Mouse (Mus musculus): ENCODE measurements around the gene Tspan3.

The Tspan3 gene

DNA sequence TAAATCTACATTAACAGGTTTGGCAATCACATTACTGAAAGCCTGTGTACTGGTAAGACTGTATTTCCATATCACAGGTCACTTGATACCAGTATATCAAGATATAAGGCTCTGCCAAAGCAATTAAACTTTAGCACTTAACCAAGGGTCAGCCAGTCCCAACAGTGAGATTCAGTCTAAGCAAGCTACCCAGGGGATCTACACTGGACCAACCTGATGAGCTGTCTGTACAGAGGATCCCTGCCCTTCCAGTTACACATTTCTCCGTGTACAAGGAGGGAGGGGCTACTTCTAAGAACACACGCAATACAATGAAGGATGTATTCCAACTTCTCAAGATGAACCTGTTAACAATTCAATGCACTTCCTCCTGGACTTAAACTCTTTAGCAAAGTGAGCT lies 7.2 kb downstream of the Tspan3 start:
- no peak for DNase-seq (ENCODE audit: low spot score)

DNA sequence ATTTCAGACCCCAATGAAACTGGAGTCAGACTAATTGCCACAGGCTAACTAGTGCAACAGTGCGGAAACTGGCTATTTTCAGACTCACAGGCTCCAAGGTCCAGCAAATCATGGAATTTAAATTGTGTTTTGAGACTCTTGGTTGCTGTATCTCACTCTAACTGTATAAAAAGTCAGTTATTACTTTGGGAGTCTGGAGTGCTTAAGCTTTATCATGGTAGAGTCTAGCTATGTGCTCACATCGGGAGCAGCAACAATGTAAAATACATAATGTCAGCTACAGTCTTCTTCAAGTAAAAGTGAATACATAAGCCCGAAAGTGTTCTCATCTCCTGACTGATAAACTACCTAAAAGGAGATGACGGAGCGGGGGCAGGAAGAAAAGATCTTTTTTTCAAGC lies 10.7 kb downstream of the Tspan3 start:
- DNase-seq (ENCODE audit: low spot score): no peak

DNA sequence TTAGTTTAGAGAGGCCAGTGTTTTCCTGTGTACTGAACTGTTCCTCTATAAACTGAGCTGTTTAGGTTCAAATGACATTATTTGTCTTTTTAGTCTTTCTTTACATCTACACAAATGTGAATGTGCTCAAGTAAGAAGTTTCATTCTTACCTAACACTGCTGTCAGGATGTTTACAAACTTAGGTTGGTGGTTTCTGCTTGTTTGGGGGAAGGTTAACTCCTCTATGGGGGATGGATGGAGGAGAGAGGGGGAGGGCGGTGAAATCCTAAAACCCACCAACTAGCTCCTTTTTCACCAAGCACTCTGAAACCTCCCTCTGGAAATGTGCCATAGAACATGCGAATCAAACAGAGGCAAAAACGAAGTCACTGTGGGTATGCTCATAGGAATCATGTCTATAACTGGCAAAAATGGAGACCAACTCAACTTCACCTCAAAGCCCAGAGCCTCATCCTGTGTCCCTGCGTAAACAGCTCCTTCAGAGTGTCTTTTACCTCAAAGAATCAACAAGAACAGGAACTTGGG lies 12.7 kb downstream of the Tspan3 start:
- DNase-seq (ENCODE audit: low spot score): no peak

DNA sequence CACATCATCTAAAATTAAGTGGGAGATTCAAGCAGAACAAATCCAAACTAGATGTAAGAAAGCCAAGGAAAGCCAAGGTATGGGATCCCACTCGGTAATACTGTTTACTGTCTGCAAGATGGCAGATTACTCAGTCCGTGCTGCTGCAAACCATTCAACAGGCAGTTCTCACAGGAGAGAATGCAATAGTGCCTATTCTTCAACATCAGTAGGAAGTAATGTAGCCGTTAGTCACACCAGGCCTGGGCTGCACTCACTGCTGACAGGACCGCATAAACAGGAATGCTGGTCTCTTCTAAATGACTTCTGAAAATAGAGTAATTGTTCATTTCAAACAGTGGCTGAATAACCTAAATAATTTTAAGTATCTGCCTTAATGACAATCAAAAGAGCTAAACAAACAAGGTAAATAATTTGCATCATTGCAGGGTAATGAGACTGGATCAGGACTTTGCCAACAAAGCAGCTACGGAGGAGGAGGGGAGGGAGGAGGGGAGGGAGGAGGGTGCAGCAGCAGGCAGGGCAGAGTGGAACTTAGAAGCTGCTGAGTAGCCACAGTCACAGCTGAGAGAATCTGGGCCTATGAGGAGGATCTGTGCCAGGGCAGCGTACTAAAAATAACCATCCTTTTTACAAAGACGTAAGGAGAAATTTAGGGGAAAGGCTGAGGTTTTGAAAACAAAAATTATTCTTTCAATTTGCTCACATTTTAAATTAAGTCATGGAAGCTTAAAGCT lies 13.4 kb downstream of the Tspan3 start:
- DNase-seq (ENCODE audit: low spot score): peak; percentile 93

DNA sequence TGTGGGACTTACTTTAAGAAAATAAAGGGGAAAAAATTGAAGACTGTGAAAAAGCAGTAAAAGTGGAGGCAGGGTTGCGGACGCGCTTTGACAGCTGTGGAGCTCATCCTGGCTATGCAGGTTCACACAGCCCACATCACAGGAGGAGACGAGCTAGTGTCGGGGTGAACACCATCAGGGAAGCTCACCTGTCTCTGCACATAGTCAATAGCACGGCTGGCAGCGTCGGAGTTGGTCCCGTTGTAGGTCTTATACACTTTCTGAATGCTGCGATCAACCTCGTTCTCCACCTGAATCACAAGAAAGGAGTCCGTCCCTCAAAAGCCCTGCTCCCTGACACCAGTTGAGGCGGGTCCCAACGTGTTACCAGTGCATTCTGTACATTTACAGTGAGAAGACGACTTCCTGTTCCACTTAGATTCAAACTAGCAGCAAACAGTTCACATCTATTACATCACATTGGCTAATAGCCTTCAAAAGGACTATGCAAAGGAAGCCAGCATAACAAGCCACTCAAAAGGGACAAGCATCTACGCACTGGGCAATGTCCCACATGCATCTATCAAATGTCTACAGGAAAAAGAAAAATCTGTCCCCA lies 18.9 kb downstream of the Tspan3 start:
- DNase-seq (ENCODE audit: low spot score): no peak

DNA sequence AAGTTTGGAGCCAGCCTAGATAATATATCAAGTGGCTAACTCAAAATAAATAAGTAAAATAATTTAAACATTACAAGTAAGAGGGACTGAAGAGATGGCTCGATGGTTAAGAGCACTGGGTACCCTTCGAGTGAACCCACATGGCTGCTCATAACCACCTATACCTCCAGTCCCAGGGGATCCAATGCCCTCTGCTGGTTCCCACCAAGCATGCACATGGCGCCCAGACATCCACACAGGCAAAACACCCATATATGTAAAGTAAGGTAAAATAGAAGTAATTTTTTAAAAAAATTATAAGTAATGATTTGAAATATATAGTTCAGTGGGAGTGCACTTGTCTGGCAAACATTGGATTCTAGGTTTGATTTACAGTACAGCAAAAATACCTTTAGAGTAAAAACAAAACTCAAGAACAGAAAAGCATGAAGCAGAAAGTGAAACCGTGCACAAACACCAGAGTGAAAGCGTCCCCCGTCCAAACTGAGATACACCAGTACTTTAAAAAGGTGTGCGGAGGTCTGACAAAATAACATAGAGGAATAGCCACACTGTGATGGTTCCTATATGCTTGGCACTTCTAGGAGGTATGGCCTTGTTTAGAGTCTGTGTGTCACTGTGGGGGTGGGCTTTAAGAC lies 20.8 kb downstream of the Tspan3 start:
- no peak for DNase-seq (ENCODE audit: low spot score)

DNA sequence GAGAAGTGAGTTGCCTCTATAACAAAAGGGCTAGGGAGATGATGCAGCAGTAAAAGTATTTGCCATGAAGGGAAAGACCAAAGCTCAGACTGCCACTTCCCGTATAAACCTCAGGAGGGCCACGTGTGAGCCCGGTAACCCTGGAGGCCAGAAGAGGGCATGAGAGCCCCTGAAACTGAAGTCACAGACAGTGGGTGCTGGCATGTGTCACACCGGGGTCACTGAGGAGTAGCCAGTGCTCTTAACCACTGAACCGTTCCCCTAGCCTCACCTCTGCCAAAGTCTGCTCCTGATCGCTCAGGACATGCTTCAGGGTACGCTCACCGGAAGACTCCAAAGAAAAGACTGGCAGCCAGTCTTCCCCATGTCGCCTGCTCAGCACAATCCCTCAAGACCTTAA lies 23.5 kb downstream of the Tspan3 start:
- no peak for DNase-seq (ENCODE audit: low spot score)

DNA sequence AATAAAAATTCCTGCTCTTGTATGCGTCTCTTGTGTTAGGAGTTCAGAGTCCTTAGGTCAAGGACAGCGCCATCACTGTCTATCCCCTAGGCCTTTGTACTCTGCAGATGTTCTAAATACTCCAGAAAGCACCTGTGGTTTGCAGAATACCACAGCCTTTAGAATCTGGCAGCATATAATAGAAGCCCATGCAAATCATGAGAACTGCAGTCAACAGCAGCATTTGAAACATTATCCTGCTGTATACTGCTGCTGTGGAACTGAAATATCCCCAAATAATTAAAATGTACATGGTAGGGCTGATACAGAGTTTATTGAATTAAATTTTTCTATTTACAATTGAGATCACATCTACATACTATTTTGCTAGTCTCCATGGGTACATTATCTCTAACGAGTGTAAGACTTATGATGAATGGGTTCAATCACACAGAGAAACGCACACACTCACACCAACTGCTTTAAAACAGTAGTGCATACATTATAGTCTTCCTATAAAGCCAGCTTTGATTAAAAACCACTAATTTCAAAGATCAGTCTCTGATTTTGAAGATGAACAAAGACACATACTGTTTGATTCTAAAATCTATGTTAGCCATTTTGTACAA lies 29.6 kb downstream of the Tspan3 start:
- DNase-seq (ENCODE audit: low spot score): no peak

DNA sequence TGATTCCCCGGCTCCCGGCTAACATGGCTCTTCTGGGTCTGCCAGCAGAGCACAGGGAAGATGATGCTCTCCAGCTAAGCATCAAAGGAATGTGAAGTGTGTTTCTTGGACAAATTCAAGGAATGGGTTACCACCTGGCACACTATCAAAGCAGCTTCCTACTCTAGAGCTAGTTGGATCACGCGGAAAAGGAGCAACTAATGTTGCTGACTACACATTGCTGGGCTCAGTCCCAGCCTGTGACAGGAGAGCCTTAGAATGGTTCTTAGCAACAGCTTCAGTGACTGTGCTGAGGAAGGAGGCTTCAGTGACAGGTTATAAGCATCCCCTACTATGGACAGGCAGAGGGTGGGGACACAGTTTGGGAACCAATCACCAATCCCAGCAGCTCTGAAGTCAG lies 30.7 kb downstream of the Tspan3 start:
- no peak for DNase-seq (ENCODE audit: low spot score)

DNA sequence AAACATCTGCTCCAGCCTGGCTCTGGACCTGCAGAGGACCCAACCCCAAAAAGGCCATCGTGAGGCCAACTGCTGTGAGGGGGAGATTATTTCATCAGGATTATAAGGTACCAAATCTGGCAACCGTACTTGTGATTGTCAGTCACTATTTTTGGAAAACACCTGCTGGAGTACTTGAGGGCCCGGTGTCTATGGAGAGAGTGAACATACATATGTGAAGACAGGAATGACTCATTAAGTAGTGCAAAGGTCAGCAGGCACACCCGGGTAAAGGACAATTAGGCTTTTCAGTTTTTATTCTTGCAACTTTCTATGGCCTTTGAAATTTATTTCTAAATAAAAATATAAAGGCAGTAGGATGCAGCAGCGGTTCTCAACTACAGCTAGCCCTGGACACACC lies 31.3 kb downstream of the Tspan3 start:
- DNase-seq (ENCODE audit: low spot score): no peak

DNA sequence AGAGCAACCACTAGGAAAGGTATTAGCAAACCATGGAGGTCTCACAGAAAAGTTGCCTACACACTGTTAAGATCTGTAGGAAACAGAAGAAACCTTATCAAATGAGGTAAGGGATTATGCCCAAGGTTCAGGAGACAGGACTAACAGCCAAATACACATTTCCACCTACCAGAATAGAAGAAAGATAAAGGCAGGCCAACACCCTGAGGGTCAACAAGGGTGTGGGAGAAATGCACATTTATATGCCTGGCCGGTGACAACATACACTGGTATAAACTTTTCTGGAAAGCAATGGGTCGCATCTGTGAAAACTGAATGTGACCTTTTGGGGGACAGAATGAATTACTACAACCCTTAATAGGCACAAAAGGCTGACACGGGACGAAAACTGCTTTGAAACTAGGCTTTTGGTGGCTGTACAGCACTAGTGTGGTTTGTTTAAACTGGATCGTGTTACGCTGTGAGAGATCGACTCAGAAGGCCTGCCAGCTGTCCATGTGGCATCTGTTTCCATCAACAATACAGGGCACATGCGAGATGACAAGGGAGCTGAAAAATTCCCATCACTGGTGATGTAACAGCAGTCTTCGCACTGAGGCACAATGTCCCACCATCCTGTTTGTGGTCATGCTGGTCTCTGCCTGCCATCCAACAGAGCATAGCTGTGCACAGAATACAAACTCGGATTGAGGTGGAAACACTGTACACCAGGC lies 33.3 kb downstream of the Tspan3 start:
- peak; percentile 13 for DNase-seq (ENCODE audit: low spot score)

DNA sequence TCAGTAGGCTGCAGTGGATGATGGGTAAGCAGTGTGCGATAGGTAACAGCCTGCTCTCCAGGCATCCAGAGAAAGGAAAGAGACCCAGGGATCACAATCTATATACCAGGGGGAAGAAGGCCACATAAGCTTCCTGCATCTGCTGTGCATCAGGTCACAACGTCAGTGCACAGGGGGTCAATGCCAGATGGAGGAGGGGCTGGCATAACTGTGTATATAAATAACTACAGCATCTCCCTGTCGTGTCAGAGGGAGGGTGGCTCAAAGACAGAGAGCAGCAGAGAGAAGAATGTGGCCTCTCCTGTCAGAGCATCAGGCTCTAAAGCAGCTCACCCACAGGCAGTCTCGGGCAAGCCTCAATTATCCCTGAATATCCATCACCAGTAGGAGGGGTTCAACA lies 34.7 kb downstream of the Tspan3 start:
- no peak for DNase-seq (ENCODE audit: low spot score)

DNA sequence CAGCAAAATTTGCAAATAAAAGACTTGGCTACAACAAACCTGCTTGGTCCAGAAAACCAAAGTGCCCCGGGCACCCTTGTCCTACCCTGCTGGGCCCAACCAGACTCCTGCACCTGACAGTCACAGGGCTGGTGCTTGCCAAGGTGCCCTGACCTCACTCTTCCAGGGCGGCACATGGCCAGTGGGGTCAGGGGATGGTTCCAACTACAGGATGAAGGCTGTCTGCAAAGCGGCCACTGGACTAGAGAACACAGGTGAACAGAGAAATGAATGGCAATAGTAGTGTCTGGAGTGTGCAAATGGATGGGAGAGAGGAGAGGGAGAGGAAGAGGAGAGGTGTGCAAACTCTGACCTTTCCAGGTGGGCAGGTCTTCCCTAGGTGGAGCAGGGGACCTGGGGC lies 35.3 kb downstream of the Tspan3 start:
- no peak for DNase-seq (ENCODE audit: low spot score)

DNA sequence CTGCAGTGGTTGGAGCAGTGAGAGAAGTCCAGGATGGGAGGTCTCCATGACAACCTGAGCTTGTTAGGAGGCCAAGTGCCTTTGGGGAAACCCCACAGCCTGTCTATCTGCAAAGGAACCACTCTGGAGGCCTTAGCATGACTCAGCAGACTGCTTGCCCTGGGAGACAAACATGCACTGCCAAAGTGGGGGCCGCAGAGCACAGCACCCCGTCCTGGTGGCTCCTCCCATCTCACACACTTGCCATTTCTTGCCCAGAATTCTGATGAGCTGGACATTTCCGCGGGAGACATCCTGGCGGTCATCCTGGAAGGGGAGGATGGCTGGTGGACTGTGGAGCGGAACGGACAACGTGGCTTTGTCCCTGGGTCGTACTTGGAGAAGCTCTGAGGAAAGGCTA lies 36.9 kb downstream of the Tspan3 start:
- no peak for DNase-seq (ENCODE audit: low spot score)

DNA sequence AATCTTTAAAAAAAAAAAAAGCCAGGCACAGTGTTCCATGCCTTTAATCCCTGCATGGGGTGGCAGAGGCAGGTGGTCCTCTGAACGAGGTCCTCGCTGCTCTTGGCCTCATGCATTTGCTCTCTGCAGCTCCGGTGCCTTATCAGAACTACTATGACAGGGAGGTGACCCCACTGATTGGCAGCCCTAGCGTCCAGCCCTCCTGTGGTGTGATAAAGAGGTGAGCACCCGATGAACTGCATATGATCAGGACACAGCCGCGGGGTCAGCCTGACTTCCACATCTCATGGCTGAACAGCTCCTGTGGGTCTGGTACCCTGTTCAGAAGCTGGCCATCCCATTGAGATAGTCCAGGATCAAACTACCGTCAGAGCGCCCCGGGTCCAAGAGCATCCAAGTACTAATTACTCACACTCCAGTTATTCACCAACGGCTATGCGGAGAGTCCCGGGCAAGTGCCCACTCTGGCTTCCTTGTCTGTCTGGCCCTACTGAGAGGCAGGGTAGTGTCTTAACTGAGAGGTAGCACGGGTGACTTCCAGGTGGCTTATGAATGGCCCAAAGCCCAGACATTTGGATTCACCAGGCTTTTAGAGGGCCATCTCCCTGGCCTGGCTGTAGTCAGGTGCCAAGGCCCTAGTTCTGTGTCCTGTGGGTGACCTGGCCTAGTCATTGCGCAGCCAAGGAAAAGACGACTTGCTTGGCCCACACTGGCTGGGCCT lies 38.7 kb downstream of the Tspan3 start:
- DNase-seq (ENCODE audit: low spot score): no peak

DNA sequence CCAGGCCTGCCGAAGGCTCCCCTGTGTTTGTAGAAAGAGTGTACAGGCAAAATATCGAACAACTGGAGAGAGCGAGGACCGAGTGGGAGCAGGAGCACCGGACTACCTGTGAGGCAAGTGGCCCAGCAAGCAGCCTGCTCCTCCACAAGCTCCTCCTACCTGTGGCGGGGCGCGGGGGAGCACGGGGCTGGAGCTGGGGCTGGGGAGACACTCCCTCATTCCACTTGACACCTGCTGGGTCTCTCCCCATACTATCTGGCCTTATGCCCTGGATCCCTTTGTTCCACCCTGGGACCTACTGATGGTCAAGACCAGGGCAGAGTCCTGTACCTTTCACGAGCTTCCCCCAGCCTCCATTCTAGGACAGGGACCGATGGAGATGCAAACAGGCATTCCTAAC lies 40.7 kb downstream of the Tspan3 start:
- DNase-seq (ENCODE audit: low spot score): no peak

DNA sequence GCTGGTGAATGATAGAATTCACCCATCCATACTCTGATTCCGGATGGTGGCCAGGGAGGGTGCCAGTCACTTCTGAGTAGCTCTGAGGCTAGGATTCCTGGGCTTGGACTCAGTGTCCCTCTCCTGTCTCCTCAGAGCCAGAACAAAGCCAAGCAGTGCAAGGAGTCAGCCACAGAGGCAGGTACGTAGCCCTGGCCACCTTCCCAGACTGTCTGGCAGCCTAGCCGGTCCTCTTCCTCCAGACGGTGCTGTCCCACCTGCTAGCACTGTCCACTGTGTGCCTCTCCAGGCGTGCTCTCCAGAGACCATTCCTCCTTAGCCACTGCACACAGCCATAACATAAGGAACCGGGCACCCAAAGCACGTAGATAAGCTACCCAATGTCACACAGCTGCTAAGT lies 41.7 kb downstream of the Tspan3 start:
- DNase-seq (ENCODE audit: low spot score): no peak

DNA sequence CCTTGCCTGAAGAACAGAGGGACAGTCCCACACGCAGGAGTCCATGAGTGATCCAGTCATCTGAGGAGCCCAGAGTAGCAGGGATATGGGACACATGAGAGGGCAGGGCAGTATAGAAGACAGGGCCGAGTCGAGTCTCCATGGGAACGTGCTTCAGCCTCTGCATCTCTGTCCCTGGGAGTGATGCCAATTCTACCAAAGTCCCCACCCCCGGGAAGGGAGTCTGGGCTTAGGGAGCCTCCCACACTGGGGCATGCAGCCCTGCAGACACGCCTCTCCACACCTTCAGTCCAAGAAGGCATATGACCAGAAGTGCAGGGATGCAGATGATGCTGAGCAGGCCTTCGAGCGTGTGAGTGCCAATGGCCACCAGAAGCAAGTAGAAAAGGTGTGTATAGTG lies 42.3 kb downstream of the Tspan3 start:
- DNase-seq (ENCODE audit: low spot score): peak; percentile 13

DNA sequence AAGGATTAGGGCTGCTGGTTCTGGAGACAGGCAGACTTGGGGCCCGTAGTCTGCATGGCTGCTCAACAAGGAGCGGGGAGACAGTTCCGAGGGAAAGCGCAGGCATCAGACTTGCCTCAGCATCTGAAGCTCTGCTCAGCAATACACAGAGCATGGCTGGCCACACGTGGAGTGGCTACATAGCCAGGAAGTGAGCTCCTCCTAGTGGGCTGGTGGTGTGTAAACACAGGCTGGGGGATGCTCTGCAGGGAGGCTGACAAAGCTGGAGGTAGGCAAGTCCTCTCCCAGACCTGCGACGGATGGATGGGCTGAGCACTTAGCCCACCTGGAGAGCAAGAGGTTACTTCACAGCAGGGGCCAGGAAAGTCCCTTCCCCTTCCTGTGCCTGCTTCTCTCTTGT lies 44.2 kb downstream of the Tspan3 start:
- peak; percentile 16 for DNase-seq (ENCODE audit: low spot score)

DNA sequence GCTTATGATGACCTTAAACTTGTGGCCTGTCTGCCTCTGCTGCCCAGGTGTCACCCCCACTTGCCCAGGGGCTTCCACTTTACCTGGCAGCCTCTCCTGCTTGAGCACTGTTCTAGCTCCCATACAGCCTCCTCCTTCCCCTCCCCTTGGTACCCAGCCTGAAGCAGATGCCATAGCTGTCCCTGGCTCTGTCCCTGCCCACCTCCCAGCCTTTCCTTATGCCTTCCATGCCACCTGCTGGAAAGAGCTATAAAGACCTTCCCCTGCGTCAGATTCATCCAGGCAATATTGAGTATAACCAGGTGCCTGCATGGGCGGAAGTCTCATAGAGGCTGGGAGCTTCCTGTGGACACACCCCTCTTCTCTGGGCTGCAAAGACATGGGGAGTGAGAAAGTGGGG lies 45.6 kb downstream of the Tspan3 start:
- no peak for DNase-seq (ENCODE audit: low spot score)

DNA sequence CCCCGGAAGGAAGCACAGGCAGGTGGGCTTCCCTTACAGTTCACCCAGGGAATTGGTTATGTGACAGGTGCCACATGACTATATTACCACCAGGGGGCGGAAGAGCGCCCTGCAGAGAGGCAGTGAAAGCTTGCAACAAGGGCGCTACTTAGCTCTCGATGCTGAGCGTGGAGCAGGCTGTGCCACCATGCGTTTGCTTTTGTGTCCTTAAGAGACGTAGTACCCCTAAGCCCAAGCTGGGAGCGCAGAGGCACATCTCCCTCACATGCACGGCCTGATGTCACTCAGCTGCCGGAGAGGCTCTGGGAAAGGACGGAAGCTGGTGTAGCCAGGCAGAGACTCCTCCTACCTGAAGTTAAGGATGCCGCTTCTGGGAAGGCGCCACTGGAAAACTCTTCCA lies 46.7 kb downstream of the Tspan3 start:
- DNase-seq (ENCODE audit: low spot score): peak; percentile 86

DNA sequence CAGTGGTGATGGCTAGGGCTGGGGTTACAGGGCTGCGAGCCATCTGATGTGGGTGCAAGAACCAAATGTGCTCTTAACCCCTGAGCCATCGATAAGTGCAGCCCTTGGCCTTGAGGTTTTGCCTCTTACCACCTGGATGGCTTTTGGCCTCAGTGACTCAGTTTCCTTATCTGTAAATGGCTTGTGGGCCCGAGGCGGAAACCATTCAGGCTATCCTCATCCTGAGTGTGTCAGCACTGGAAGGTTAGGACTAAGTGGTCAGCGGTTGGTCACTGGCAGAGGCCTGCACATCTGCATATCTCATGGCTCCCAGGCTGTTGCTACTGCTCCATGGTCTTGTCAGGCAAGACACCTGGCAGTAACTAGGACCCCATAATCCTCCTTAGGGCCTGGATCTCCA lies 47.2 kb downstream of the Tspan3 start:
- no peak for DNase-seq (ENCODE audit: low spot score)

Data from adipocyte (in vitro differentiated cells).